Mouse (Mus musculus) heart, embryonic 14.5 days (tissue): ENCODE measurements around the gene Sel1l3. TPM values are rescaled to one million over a fixed set of nuclear protein-coding genes. Genes with fewer than 3 reads are reported as not detected.

Source experiments
- ATAC-seq: fragments of 200-750 bp; cut with Nextera tagmentation; 2 replicates; pipeline ENCODE4 v1.8.0; 2017; ENCODE audit warnings: low read depth, moderate TSS enrichment; ENCODE audit not compliant: insufficient number of reproducible peaks, insufficient read depth, low FRiP score
- H3K27ac ChIP-seq, 2 experiments: fragments of 200-500 bp in 1 of 2; fragments of 300-500 bp in 1 of 2; sonication (generic) in 1 of 2; replicated peaks in 1 of 2; 2 replicates each; pipeline ENCODE4 v1.5.1; 2012 to 2014; ENCODE audit warnings: low read depth in 2 of 2, low read length in 2 of 2, control low read depth in 1 of 2, mild to moderate bottlenecking in 1 of 2, mixed read lengths in 1 of 2; ENCODE audit not compliant: control insufficient read depth in 1 of 2, insufficient read depth in 1 of 2
- H3K27me3 ChIP-seq: fragments of 300-500 bp; sonication (generic); 2 replicates; pipeline ENCODE4 v1.6.1; 2014; ENCODE audit warnings: mild to moderate bottlenecking, low read length, control low read depth; ENCODE audit not compliant: control insufficient read depth, insufficient read depth
- H3K36me3 ChIP-seq: fragments of 300-500 bp; sonication (generic); 2 replicates; pipeline ENCODE4 v1.6.1; 2014; ENCODE audit warnings: mild to moderate bottlenecking, control low read depth, low read length, mixed read lengths; ENCODE audit not compliant: control insufficient read depth, insufficient read depth
- H3K4me1 ChIP-seq, 2 experiments: fragments of 200-500 bp in 1 of 2; fragments of 300-500 bp in 1 of 2; sonication (generic) in 1 of 2; 2 replicates each; pipeline ENCODE4 v1.6.1; 2012 to 2014; ENCODE audit warnings: low read length in 2 of 2, control low read depth in 1 of 2, mixed read lengths in 1 of 2; ENCODE audit not compliant: control insufficient read depth in 2 of 2, insufficient read depth in 2 of 2
- H3K4me2 ChIP-seq: fragments of 300-500 bp; sonication (generic); 2 replicates; pipeline ENCODE4 v1.6.1; 2014; ENCODE audit warnings: mild to moderate bottlenecking, low read length
- H3K4me3 ChIP-seq, 2 experiments: fragments of 200-500 bp in 1 of 2; fragments of 300-500 bp in 1 of 2; sonication (generic) in 1 of 2; 2 replicates each; pipeline ENCODE4 v1.5.1; 2012 to 2014; ENCODE audit warnings: low read length in 2 of 2, mild to moderate bottlenecking in 2 of 2, control low read depth in 1 of 2, low read depth in 1 of 2, moderate library complexity in 1 of 2; ENCODE audit not compliant: control insufficient read depth in 1 of 2, insufficient read depth in 1 of 2
- H3K9ac ChIP-seq: fragments of 300-500 bp; sonication (generic); 2 replicates; pipeline ENCODE4 v1.6.1; 2014; ENCODE audit warnings: mild to moderate bottlenecking, low read length
- H3K9me3 ChIP-seq: fragments of 300-500 bp; sonication (generic); 2 replicates; pipeline ENCODE4 v1.6.1; 2016; ENCODE audit warnings: low read length, control low read depth; ENCODE audit not compliant: control insufficient read depth
- WGBS: fragments of 180-500 bp; shearing (Covaris S2); extraction: QIAGEN DNeasy Blood & Tissue Kit; methylation state at CpG from one replicate; pipeline ENCODE4 v1.1.7; 2014; 5-methylcytosine and 5-hydroxymethylcytosine counted together
- polyA plus RNA-seq: library from polyadenylated mRNA; unstranded; fragments of >200 nt; fragmentation: Nextera tagmentation; extraction: Ambion mirVana; gene quantifications from 2 replicates; pipeline ENCODE4 v1.2.1, GENCODE M21; 2014

Sel1l3 gene
- polyA plus RNA-seq, 1 experiment from 2014 or later: 1.7 TPM

- Histone ChIP-seq H3K9ac (no peak overlapping the region), H3K4me3 (no peak overlapping the region), H3K27ac (no peak overlapping the region), H3K9me3 (no peaks in the 10 kb centered on the region), H3K4me2 (no peak overlapping the region), H3K4me1 (peaks cover 0 to 3% of the 10 kb centered on the region in 2 experiments; a peak in 1 of 4 replicates), H3K36me3 (no peaks in the 10 kb centered on the region), H3K27me3 (no peaks in the 10 kb centered on the region)
- no peak for ATAC-seq
- 13% methylated on average over 4 of the region's 4 CpGs for WGBS
Observed at GRCm38 (mm10) chr5:53078453-53078852, 135.3 kb downstream of the Sel1l3 start.

DNA sequence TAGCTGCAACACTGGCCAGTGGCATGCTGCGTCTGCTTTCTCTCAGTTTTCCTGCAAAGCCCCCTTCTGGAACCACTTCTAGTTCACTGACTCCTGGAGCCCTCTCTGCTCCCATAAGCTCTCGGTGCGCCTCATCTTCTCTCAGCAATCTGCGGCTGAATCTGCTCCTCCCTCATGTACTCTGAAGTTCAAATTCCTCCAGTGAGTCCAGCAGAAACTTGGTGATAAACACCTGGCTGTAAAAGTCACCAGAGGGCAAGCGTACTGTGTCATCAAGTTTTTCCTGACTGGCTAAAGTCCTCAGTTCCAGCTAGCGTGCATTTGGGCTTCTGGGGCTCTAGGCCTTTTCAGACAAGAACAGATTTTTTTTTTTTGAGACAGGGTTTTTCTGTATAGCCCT is 139.2 kb downstream of the Sel1l3 start:
- Histone ChIP-seq H3K4me2 (no peak overlapping the region), H3K27ac (no peak overlapping the region), H3K27me3 (no peaks in the 10 kb centered on the region), H3K4me3 (no peak overlapping the region), H3K36me3 (no peaks in the 10 kb centered on the region), H3K9ac (no peak overlapping the region), H3K9me3 (no peaks in the 10 kb centered on the region), H3K4me1 (peaks cover 0 to 3% of the 10 kb centered on the region in 2 experiments; a peak in 1 of 4 replicates)
- 39% methylated on average over 6 of the region's 6 CpGs for WGBS
- ATAC-seq: no peak

DNA sequence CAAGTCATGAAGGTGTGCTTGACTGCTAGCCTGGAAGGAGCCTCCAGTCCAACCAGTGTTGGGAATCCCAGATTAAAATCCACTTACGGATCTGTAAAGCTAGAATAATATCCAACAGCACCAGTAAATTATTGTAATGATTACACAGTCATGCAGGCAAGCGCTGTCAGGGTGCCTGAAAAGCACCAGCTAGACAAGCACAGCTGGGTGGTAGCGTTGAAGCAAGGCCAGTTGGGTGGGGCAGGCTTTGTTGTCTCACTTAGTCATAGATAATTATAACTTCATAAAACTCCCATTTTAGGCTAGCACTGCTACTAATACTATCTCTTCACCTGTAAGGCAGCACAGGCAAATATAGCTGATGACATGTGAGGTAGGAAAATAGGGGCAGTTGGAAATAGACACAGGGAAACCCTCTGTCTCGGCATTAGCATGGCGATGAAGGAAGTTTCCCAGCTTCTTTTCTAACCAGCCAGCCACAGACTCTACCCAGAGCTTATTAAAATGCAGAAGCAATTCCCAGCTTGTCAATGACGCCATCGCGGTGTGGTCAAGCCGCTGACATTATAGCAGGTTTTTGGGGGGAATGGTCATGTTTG is 152.1 kb downstream of the Sel1l3 start:
- Histone ChIP-seq H3K9me3 (no peaks in the 10 kb centered on the region), H3K36me3 (no peaks in the 10 kb centered on the region), H3K4me3 (no peak overlapping the region), H3K4me1 (peaks cover 0 to 5% of the 10 kb centered on the region in 2 experiments; a peak in 2 of 4 replicates), H3K4me2 (no peak overlapping the region), H3K27me3 (no peaks in the 10 kb centered on the region), H3K27ac (no peak overlapping the region), H3K9ac (no peak overlapping the region)
- ATAC-seq: no peak
- 87% methylated on average over 9 of the region's 9 CpGs for WGBS

Other genes with a start within 250 kb of the Sel1l3 start
- not detected in 2 replicates for gene Slc34a2, start 175.8 kb downstream of the Sel1l3 start, polyA plus RNA-seq
- gene Smim20, start 53.2 kb upstream of the Sel1l3 start, polyA plus RNA-seq: 217 and 239 TPM in 2 replicates